Mouse (Mus musculus) hindbrain, embryonic 11.5 days (tissue): ENCODE data around the gene Nrxn1. TPM values are rescaled to one million over a fixed set of nuclear protein-coding genes. Genes with fewer than 3 reads are reported as not detected.

Experiments
- ATAC-seq: fragments of 200-750 bp; cut with Nextera tagmentation; 2 replicates; pipeline ENCODE4 v1.8.0; 2017; ENCODE audit warnings: mild to moderate bottlenecking, moderate TSS enrichment, moderate library complexity; ENCODE audit not compliant: low FRiP score
- DNase-seq: peaks from one replicate; pipeline ENCODE4 v3.0.0-alpha.2; 2015; ENCODE audit warnings: low spot score
- H3K27ac ChIP-seq: fragments of 300-500 bp; sonication (generic); 2 replicates; pipeline ENCODE4 v1.5.1; 2014; ENCODE audit warnings: mild to moderate bottlenecking, low read depth, low read length
- H3K27me3 ChIP-seq: fragments of 300-500 bp; sonication (generic); 2 replicates; pipeline ENCODE4 v1.6.1; 2014; ENCODE audit warnings: mild to moderate bottlenecking, low read length, moderate library complexity, mixed read lengths; ENCODE audit not compliant: control insufficient read depth, insufficient read depth
- H3K36me3 ChIP-seq: fragments of 300-500 bp; sonication (generic); 2 replicates; pipeline ENCODE4 v1.6.1; 2014; ENCODE audit warnings: mild to moderate bottlenecking, low read length, moderate library complexity, mixed read lengths; ENCODE audit not compliant: control insufficient read depth, insufficient read depth
- H3K4me1 ChIP-seq: fragments of 300-500 bp; sonication (generic); replicated peaks from 2 replicates; pipeline ENCODE4 v1.6.1; 2014; ENCODE audit warnings: low read length, mixed read lengths; ENCODE audit not compliant: control insufficient read depth, insufficient read depth
- H3K4me2 ChIP-seq: fragments of 300-500 bp; sonication (generic); replicated peaks from 2 replicates; pipeline ENCODE4 v1.6.1; 2014; ENCODE audit warnings: mild to moderate bottlenecking, low read depth, low read length
- H3K4me3 ChIP-seq: fragments of 300-500 bp; sonication (generic); 2 replicates; pipeline ENCODE4 v1.5.1; 2014; ENCODE audit warnings: low read depth, low read length
- H3K9ac ChIP-seq: fragments of 300-500 bp; sonication (generic); 2 replicates; pipeline ENCODE4 v1.6.1; 2014; ENCODE audit warnings: low read depth, low read length
- H3K9me3 ChIP-seq: fragments of 300-500 bp; sonication (generic); 2 replicates; pipeline ENCODE4 v1.6.1; 2016; ENCODE audit warnings: low read length; ENCODE audit not compliant: control insufficient read depth
- WGBS: fragments of 180-500 bp; shearing (Covaris S2); extraction: QIAGEN DNeasy Blood & Tissue Kit; methylation state at CpG from one replicate; pipeline ENCODE4 v1.1.7; 2014; 5-methylcytosine and 5-hydroxymethylcytosine counted together
- polyA plus RNA-seq: library from polyadenylated mRNA; unstranded; fragments of >200 nt; fragmentation: Nextera tagmentation; extraction: Ambion mirVana; gene quantifications from 2 replicates; pipeline ENCODE4 v1.2.1, GENCODE M21; 2014

The Nrxn1 gene
- polyA plus RNA-seq, 1 experiment from 2014 or later, result 25.0 TPM

DNA sequence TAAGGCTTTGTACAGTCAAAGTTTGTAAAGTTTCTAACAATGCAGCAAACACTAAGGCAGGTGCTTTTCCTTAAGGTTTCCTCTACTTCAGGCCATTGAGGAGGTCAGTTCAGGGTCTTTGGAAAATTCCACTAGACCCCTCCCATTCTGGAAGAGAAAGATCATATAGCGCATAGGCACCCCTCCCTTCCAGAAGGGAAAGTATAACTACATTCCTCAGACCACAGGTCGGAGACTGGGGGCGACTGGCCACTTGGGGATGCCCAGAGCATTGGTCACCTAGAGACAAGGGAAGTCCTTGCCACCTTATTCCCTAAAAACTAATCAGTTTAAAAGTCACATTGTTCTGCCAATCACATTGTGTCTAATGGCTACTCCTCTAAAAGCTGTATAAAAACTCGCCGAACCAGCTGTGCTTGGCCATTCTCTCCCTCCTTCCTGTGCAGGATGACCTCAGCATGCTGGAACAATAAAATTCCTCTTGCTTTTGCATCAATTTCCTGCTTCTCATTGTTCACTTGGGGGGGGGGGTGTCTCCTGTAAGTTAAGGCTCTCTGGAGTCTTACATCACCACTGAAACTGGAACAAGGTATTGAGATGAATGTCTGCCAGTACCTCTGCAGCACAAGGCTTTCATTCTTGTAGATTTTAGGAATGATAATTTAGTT is 305.6 kb downstream of the Nrxn1 start:
- Histone ChIP-seq H3K27me3 (no peaks in the 10 kb centered on the region), H3K9ac (no peak overlapping the region), H3K4me2 (no peak overlapping the region), H3K9me3 (no peaks in the 10 kb centered on the region), H3K4me3 (no peak overlapping the region), H3K36me3 (no peaks in the 10 kb centered on the region), H3K4me1 (no peaks in the 10 kb centered on the region), H3K27ac (no peak overlapping the region)
- DNase-seq (no peak), ATAC-seq (0 out of 2 replicates have a peak, but pooled peaks have one; percentile 12)
- 90% methylated on average over 5 of the region's 5 CpGs for WGBS

DNA sequence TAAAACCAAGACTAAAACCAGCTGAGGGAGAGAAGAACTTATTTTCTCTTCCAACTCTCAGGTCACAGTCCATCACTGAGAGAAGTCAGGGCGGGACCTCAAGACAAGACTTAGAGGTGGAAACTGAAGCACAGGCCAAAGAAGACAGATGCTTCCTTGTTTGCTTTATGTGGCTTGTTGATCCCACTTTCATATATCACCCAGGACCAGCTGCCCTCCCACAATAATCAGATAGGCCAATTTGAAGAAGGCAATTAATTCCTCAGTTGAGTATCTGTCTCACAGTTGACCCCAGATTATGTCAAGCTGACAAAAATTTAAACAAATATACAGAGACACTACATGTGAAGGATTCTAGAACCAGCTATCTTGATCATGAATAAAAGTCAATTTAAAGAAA is 312.4 kb downstream of the Nrxn1 start:
- 79% methylated on average over 1 of the region's 1 CpGs for WGBS
- no peak overlapping the region for H3K4me2 ChIP-seq

DNA sequence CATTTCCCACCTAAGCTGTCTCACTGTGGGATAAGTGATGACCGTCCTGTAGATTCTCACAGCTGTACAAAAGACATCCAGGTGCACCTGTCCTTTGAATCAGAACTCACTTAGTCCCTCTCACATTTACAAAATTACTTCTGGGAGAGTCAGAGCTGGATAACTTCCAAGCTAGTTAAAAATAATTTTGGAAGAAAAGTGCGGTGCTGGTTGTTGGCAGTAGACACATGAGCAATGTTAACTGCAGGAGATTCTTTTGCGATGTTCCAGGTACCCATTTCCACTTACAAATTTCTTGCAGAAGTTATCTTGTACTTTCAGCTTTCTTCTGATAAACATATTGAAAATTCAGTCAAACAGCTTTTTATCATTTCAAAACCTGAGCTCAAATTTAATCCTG is 317.5 kb downstream of the Nrxn1 start:
- Histone ChIP-seq H3K27me3 (no peaks in the 10 kb centered on the region), H3K9ac (no peak overlapping the region), H3K4me1 (no peaks in the 10 kb centered on the region), H3K27ac (no peak overlapping the region), H3K9me3 (no peaks in the 10 kb centered on the region), H3K4me3 (no peak overlapping the region), H3K4me2 (no peak overlapping the region), H3K36me3 (no peaks in the 10 kb centered on the region)
- WGBS, result 90% methylated on average over 3 of the region's 3 CpGs
- DNase-seq, result no peak
- ATAC-seq, result no peak

More for the DNA sequence above, 312.4 kb downstream of the Nrxn1 start:
- no peaks in the 10 kb centered on the region for H3K9me3 ChIP-seq
- H3K4me1 ChIP-seq, result no peaks in the 10 kb centered on the region
- H3K4me3 ChIP-seq, result no peak overlapping the region
- H3K27ac ChIP-seq, result no peak overlapping the region
- no peak overlapping the region for H3K9ac ChIP-seq
- no peaks in the 10 kb centered on the region for H3K36me3 ChIP-seq
- ATAC-seq (no peak), DNase-seq (no peak)
- H3K27me3 ChIP-seq, result no peaks in the 10 kb centered on the region

DNA sequence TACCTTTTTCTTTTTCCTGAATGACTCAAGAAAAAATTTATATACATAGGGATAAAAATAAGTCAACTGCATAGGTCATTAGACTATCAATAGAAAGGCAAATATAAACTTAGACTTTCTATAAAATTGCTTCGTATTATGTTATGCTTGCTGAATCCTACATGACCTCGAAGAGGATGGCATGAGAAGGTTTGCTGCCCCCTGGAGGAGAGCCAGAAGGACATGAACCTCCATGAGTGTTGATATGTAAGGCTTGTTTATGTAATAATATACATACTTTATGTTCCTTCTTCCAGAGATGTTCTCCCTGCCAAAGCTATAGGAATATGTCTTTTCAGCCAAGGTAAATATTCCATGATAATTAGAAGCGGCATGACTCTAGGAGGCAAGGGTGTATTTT is 319.6 kb downstream of the Nrxn1 start:
- Histone ChIP-seq H3K36me3 (no peaks in the 10 kb centered on the region), H3K4me3 (no peak overlapping the region), H3K27me3 (no peaks in the 10 kb centered on the region), H3K9ac (no peak overlapping the region), H3K9me3 (no peaks in the 10 kb centered on the region), H3K4me2 (no peak overlapping the region), H3K27ac (no peak overlapping the region), H3K4me1 (no peaks in the 10 kb centered on the region)
- DNase-seq, result no peak
- WGBS, result 73% methylated on average over 3 of the region's 3 CpGs
- ATAC-seq, result no peak

DNA sequence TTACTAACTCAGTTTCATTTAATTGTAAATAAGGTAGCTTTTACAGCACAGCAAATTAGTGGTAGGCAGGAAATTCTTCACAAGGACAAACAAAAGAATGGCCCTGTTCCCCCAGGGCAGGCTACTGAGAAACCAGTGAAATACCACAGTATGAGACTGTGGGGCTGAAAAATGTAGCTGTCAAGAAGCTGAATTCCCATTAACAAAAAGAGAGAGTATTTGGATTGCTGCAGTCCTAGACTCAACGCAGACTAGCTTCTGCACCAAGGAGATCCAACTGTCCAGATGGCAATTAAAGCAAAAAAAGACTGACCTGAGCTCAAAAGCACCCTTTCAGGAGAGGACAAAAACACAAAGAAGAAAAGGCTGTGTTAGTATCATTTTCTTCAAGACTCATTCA is 324.7 kb downstream of the Nrxn1 start:
- Histone ChIP-seq H3K9ac (no peak overlapping the region), H3K36me3 (no peaks in the 10 kb centered on the region), H3K4me2 (no peak overlapping the region), H3K9me3 (no peaks in the 10 kb centered on the region), H3K4me3 (no peak overlapping the region), H3K27ac (peak overlapping the region; percentile 14; the same call in 1 of the 2 replicates), H3K4me1 (no peaks in the 10 kb centered on the region), H3K27me3 (no peaks in the 10 kb centered on the region)
- ATAC-seq (peak; percentile 72), DNase-seq (peak; percentile 31)
- WGBS, result 8% methylated on average over 1 of the region's 1 CpGs

DNA sequence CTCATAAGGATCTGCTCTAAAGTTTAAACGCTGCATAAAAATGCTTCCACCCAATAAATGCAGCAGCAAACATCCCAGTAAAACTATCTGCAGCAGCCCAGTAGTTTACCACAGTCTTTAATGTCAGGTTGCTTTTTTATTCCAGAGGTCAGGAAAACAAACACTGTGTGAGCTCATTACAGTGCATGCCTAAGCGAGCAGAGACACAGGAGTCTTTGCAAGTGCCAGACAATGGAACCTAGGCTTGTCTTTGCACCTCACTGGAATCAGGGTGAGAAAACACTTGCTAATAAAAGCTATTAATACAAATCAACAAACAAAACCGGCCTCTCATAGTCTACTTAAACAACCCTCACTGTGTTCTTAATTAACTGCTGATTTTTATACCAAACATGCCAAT is 365.7 kb downstream of the Nrxn1 start:
- ATAC-seq (no peak), DNase-seq (no peak)
- no peak overlapping the region for H3K4me2 ChIP-seq
- WGBS, result 38% methylated on average over 3 of the region's 3 CpGs
- H3K27ac ChIP-seq, result no peak overlapping the region
- H3K27me3 ChIP-seq, result no peaks in the 10 kb centered on the region
- H3K36me3 ChIP-seq, result no peaks in the 10 kb centered on the region
- H3K9ac ChIP-seq, result no peak overlapping the region
- H3K4me1 ChIP-seq, result no peaks in the 10 kb centered on the region
- no peaks in the 10 kb centered on the region for H3K9me3 ChIP-seq
- no peak overlapping the region for H3K4me3 ChIP-seq

DNA sequence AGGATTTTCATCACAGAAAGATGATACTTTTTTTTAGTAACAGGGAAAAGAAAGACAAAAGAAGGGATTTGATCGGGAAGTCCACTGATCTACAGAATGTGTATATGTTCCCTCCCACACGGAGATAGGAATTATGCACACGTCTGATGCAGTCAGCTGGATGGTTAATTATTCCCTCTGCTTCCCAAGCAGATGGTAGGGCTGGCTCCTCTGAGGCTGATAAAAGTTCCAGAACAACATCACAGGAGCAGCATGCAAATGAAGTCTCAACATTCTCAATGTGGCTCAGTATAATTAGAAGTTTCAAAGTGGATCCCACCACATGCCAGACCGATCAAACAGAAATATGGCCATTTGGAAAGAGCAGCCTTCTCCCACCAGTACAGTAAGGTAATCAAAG is 388.1 kb downstream of the Nrxn1 start:
- 82% methylated on average over 4 of the region's 4 CpGs for WGBS
- Histone ChIP-seq H3K4me1 (no peaks in the 10 kb centered on the region), H3K9me3 (no peaks in the 10 kb centered on the region), H3K4me3 (no peak overlapping the region), H3K27ac (no peak overlapping the region), H3K36me3 (no peaks in the 10 kb centered on the region), H3K4me2 (no peak overlapping the region), H3K27me3 (no peaks in the 10 kb centered on the region), H3K9ac (no peak overlapping the region)
- no peak for DNase-seq
- peak; percentile 72; the same call in 1 of the 2 replicates for ATAC-seq

DNA sequence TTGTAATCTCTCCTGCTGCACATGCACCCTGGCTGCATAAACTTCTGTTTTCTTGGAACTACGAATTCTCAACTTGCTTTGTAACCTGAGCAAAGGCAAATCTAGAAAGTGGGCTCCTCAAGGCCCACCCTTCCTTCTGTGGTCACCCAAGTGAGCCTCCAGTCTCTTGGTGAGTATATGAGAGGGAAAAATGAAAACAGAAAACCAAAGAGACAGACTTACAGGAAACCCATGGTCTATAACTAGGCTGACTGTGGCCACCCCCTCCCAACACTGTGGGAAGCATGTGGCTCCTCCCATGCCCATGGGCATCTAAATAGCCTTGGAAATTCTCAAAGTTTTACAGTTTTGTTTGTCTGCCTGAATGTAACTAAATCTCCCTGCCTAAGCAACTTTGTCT is 390.2 kb downstream of the Nrxn1 start:
- H3K36me3 ChIP-seq, result no peaks in the 10 kb centered on the region
- 88% methylated on average over 1 of the region's 1 CpGs for WGBS
- no peak overlapping the region for H3K4me3 ChIP-seq
- no peak for DNase-seq
- ATAC-seq, result no peak
- no peak overlapping the region for H3K4me2 ChIP-seq
- H3K9ac ChIP-seq, result no peak overlapping the region
- no peaks in the 10 kb centered on the region for H3K27me3 ChIP-seq
- H3K9me3 ChIP-seq, result no peaks in the 10 kb centered on the region
- no peaks in the 10 kb centered on the region for H3K4me1 ChIP-seq
- H3K27ac ChIP-seq, result no peak overlapping the region

DNA sequence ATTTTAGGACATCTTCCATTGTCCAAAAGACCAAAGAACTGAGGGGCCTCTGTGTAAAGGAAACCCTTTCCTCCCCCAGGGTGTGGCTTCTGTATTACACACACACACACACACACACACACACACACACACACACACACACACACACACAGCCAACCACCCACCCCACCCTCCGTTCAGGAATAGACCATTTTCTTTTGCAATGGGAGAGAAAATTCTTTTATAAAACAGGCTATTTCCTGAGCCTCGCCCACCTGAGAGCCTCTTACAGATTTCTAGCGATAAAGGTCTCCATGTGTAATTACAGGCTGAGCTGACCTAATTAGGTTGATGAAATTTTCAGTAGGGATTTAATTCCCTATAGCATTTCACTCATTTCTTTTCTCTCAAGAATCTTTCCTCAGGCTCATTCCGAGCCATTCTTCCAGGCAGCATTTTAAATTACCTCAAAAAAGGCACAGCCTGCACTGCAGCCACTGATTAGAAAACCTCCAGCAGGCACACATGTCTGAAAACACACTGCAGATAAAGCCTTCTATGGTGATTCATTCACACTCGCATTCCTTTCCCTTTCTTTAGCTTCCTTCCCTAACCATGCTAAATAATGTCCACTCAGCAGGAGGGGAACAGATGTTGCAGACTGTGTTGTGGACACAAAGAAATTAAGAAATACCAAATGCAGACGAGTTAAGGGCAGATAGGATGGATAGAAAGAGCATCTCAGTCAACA is 396.6 kb downstream of the Nrxn1 start:
- no peak overlapping the region for H3K9ac ChIP-seq
- no peaks in the 10 kb centered on the region; the same call in 1 of the 2 replicates for H3K4me1 ChIP-seq
- ATAC-seq (peak; percentile 85), DNase-seq (peak; percentile 60)
- peak overlapping the region; percentile 82 for H3K27ac ChIP-seq
- H3K4me2 ChIP-seq, result no peak overlapping the region
- no peaks in the 10 kb centered on the region for H3K9me3 ChIP-seq
- 18% methylated on average over 6 of the region's 6 CpGs for WGBS
- no peaks in the 10 kb centered on the region for H3K27me3 ChIP-seq
- H3K4me3 ChIP-seq, result no peak overlapping the region
- H3K36me3 ChIP-seq, result no peaks in the 10 kb centered on the region
